Mouse (Mus musculus): Measurements from ENCODE around the gene Nudt6. TPM values are rescaled to one million over a fixed set of nuclear protein-coding genes. Genes with fewer than 3 reads are reported as not detected.

Gene Nudt6
- total and polyA plus RNA-seq, 3 experiments: 6.0 to 9.1 TPM; not detected in 1

DNA sequence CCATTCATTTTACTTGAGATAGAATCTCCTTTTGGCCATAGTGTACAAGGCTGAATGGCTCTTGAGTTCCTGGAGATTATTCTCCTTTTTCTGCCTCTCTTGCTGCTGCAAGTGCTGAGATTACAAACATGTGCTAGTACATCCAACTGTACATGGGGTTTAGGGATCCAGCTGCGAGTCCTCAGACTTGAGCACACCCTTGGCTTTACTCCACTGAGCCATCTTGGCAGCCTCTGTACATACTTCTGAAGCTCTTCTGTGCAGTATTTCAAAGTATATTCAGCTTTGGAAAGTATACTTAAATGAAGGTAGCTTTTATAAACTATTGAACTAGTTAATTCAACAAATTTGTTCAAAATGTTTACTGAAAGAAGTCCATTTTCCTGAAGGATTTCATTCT lies 19.8 kb upstream of the Nudt6 start:
- H3K9ac ChIP-seq (ENCODE audit: control insufficient read depth, low read depth, low read length, poor library complexity, severe bottlenecking): no peak overlapping the region
- peaks cover 2 to 33% of the 10 kb centered on the region in 2 experiments; a peak in 3 of 4 replicates for H3K36me3 ChIP-seq (ENCODE audit: control insufficient read depth in 1 of 2, insufficient read depth in 2 of 2, low read length in 2 of 2)
- no peak for DNase-seq (ENCODE audit: low read depth, low spot score)
- no peaks in the 10 kb centered on the region for H3K4me1 ChIP-seq (ENCODE audit: control insufficient read depth in 1 of 2, insufficient read depth in 2 of 2, low read length in 2 of 2)
- TF ChIP-seq RCOR1 (IDR thresholded peaks at IDR 0.05; ENCODE audit: low read depth, low read length): no peak
- TF ChIP-seq E2F4 (IDR thresholded peaks at IDR 0.05; ENCODE audit: borderline replicate concordance, low read depth, low read length): no peak
- no peak for TF ChIP-seq USF2 (IDR thresholded peaks at IDR 0.05; ENCODE audit: borderline replicate concordance in 1 of 2, insufficient read depth in 1 of 2, low read depth in 1 of 2, low read length in 2 of 2)
- no peak for TF ChIP-seq POLR2AphosphoS2 (IDR thresholded peaks at IDR 0.05; ENCODE audit: low read length)
- no peak for TF ChIP-seq JUND (IDR thresholded peaks at IDR 0.05; ENCODE audit: low read depth, low read length)
- no peak for TF ChIP-seq NELFE (IDR thresholded peaks at IDR 0.05; ENCODE audit: low read depth, low read length)
- no peak for TF ChIP-seq EP300 (IDR thresholded peaks at IDR 0.05; ENCODE audit: low read depth in 1 of 2, low read length in 2 of 2)
- TF ChIP-seq ZKSCAN1 (IDR thresholded peaks at IDR 0.05; ENCODE audit: low read depth, low read length): no peak
- TF ChIP-seq MAX (IDR thresholded peaks at IDR 0.05; ENCODE audit: low read length): no peak
- no peak for TF ChIP-seq SIN3A (IDR thresholded peaks at IDR 0.05; ENCODE audit: low read length)
- no peak for TF ChIP-seq TAL1 (IDR thresholded peaks at IDR 0.05; ENCODE audit: low read length)
- TF ChIP-seq CTCF (IDR thresholded peaks at IDR 0.05 in 2 of 3, conservative IDR thresholded peaks at IDR 0.05 in 1 of 3; ENCODE audit: control insufficient read depth in 1 of 3, insufficient read depth in 1 of 3, low read depth in 2 of 3, low read length in 3 of 3, poor library complexity in 1 of 3, severe bottlenecking in 1 of 3): no peak
- no peak for TF ChIP-seq ETS1 (IDR thresholded peaks at IDR 0.05; ENCODE audit: low read depth, low read length)
- TF ChIP-seq GABPA (IDR thresholded peaks at IDR 0.05; ENCODE audit: low read depth, low read length): no peak
- TF ChIP-seq MEF2A (IDR thresholded peaks at IDR 0.05; ENCODE audit: extremely low read depth, insufficient replicate concordance, low read depth, low read length, poor library complexity, severe bottlenecking): no peak
- TF ChIP-seq KAT2A (conservative IDR thresholded peaks at IDR 0.05; ENCODE audit: low read depth, low read length): no peak
- no peak for TF ChIP-seq TBP (IDR thresholded peaks at IDR 0.05; ENCODE audit: low read depth, low read length)
- no peak for TF ChIP-seq MYC (IDR thresholded peaks at IDR 0.05; ENCODE audit: low read depth, low read length)
- TF ChIP-seq HCFC1 (IDR thresholded peaks at IDR 0.05; ENCODE audit: low read depth, low read length): no peak
- H3K4me3 ChIP-seq (ENCODE audit: control insufficient read depth in 1 of 2, insufficient read depth in 1 of 2, low read depth in 2 of 2, low read length in 2 of 2): no peak overlapping the region
- no peaks in the 10 kb centered on the region for H3K27me3 ChIP-seq (ENCODE audit: control insufficient read depth in 1 of 2, insufficient read depth in 2 of 2, low read length in 2 of 2)
- H3K79me2 ChIP-seq (ENCODE audit: control insufficient read depth, insufficient read depth, low read length, poor library complexity): no peaks in the 10 kb centered on the region; the same call in 1 of the 2 replicates
- no peak overlapping the region for H3K27ac ChIP-seq (ENCODE audit: control insufficient read depth, low read depth, low read length)
- no peaks in the 10 kb centered on the region for H3K9me3 ChIP-seq (replicated peaks; ENCODE audit: insufficient read depth, low read length)

GRCm38 (mm10) chr3:37430359-37430758 lies 10.3 kb upstream of the Nudt6 start:
- Histone ChIP-seq H3K4me1 (ENCODE audit: control insufficient read depth in 1 of 2, insufficient read depth in 2 of 2, low read length in 2 of 2) (peaks cover 2 to 5% of the 10 kb centered on the region in 2 experiments; a peak in 3 of 4 replicates), H3K36me3 (ENCODE audit: control insufficient read depth in 1 of 2, insufficient read depth in 2 of 2, low read length in 2 of 2) (peaks cover 14 to 58% of the 10 kb centered on the region in 2 experiments), H3K27me3 (ENCODE audit: control insufficient read depth in 1 of 2, insufficient read depth in 2 of 2, low read length in 2 of 2) (no peaks in the 10 kb centered on the region), H3K9ac (ENCODE audit: control insufficient read depth, low read depth, low read length, poor library complexity, severe bottlenecking) (no peak overlapping the region), H3K27ac (ENCODE audit: control insufficient read depth, low read depth, low read length) (no peak overlapping the region), H3K79me2 (ENCODE audit: control insufficient read depth, insufficient read depth, low read length, poor library complexity) (peaks cover 6% of the 10 kb centered on the region; the same call in 1 of the 2 replicates), H3K4me3 (ENCODE audit: control insufficient read depth in 1 of 2, insufficient read depth in 1 of 2, low read depth in 2 of 2, low read length in 2 of 2) (no peak overlapping the region), H3K9me3 (replicated peaks; ENCODE audit: insufficient read depth, low read length) (no peaks in the 10 kb centered on the region)
- peak; percentile 56 for DNase-seq (ENCODE audit: low read depth, low spot score)
- peak; percentile 33; the same call in 1 of the 2 replicates for TF ChIP-seq MXI1 (IDR thresholded peaks at IDR 0.05; ENCODE audit: low read depth, low read length)
- peak; percentile 46 for TF ChIP-seq ETS1 (IDR thresholded peaks at IDR 0.05; ENCODE audit: low read depth, low read length)
- peak; percentile 50 for TF ChIP-seq ZNF384 (IDR thresholded peaks at IDR 0.05; ENCODE audit: low read depth, low read length)
- TF ChIP-seq EP300 (IDR thresholded peaks at IDR 0.05; ENCODE audit: low read depth in 1 of 2, low read length in 2 of 2): no peak
- TF ChIP-seq GATA1 (IDR thresholded peaks at IDR 0.05; ENCODE audit: low read depth, low read length): no peak

All from MEL (cell line).